Mouse (Mus musculus): ENCODE data around the gene Strbp. TPM values are rescaled to one million over a fixed set of nuclear protein-coding genes. Genes with fewer than 3 reads are reported as not detected.

Strbp gene
- total and polyA plus RNA-seq, 2 experiments from 2014 or later = 49.6 to 102 TPM

DNA sequence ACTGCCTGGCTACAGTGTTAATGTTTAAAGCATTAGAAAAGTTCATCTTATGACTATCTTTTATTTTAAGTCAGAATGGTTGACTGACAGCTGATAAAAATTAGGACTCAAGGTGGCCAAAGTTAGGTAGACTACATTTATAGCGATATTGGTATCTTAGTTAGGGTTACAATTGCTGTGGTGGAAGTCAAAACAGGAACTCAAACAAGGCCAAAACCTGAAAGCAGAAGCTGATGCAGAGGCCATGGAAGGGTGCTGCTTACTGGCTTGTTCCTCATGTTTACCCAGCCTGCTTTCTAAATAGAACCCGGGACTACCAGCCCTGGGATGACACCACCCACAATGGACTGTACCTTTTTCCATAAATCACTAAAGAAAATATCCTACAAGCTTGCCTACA lies 219.5 kb downstream of the Strbp start:
- Histone ChIP-seq H3K4me3 (ENCODE audit: low read length) (no peak overlapping the region), H3K4me1 (ENCODE audit: insufficient read depth, low read length) (no peaks in the 10 kb centered on the region), H3K36me3 (ENCODE audit: insufficient read depth, low read length) (peaks cover 16% of the 10 kb centered on the region), H3K27me3 (ENCODE audit: insufficient read depth, low read length) (no peaks in the 10 kb centered on the region), H3K9ac (replicated peaks; ENCODE audit: low read length) (no peak overlapping the region), H3K4me2 (ENCODE audit: low read depth, low read length) (no peak overlapping the region), H3K9me3 (ENCODE audit: low read length) (no peaks in the 10 kb centered on the region), H3K27ac (no peak overlapping the region)
- TF ChIP-seq CTCF (IDR thresholded peaks at IDR 0.05; ENCODE audit: low read depth) = no peak
- ATAC-seq (no peak), DNase-seq (ENCODE audit: low spot score) (no peak)
- 84% methylated on average over 2 of the region's 2 CpGs for WGBS

DNA sequence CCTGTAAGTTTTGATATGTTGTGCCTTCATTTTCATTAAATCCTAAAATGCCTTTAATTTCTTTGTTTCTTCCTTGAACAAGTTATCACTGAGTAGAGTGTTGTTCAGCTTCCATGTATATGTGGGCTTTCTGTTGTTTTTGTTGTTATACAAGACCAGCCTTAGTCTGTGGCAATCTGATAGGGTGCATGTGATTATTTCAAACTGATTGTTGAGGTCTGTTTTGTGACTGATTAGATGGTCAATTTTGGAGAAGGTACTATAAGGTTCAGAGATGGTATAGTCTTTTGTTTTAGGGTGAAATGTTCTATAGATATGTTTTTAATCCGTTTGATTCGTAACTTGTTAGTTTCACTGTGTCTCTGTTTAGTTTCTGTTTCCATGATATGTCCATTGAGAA lies 223.6 kb downstream of the Strbp start:
- peaks cover 17% of the 10 kb centered on the region for H3K36me3 ChIP-seq (ENCODE audit: insufficient read depth, low read length)

DNA sequence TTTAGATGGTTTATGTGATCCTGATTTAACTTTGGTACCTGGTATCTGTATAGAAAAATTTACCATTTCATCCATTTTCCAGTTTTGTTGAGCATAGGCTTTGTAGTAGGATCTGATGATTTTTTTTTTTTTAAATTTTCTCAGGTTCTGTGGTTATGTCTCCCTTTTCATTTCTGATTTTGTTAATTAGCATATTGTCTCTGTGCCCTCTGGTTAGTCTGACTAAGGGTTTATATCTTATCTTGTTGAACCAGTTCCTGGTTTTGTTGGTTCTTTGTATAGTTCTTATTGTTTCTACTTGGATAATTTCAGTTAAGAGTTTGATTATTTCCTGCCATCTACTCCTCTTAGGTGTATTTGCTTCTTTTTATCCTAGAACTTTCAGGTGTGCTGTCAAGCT lies 224.1 kb downstream of the Strbp start:
- ATAC-seq = no peak
- Histone ChIP-seq H3K9me3 (ENCODE audit: low read length) (no peaks in the 10 kb centered on the region), H3K36me3 (ENCODE audit: insufficient read depth, low read length) (peaks cover 17% of the 10 kb centered on the region), H3K27me3 (ENCODE audit: insufficient read depth, low read length) (no peaks in the 10 kb centered on the region), H3K27ac (no peak overlapping the region), H3K9ac (replicated peaks; ENCODE audit: low read length) (no peak overlapping the region), H3K4me3 (ENCODE audit: low read length) (no peak overlapping the region), H3K4me1 (ENCODE audit: insufficient read depth, low read length) (no peaks in the 10 kb centered on the region), H3K4me2 (ENCODE audit: low read depth, low read length) (no peak overlapping the region)
- no peak for DNase-seq (ENCODE audit: low spot score)
- no peak for TF ChIP-seq CTCF (IDR thresholded peaks at IDR 0.05; ENCODE audit: low read depth)

More for the DNA sequence above, 223.6 kb downstream of the Strbp start:
- Histone ChIP-seq H3K9ac (replicated peaks; ENCODE audit: low read length) (no peak overlapping the region), H3K4me1 (ENCODE audit: insufficient read depth, low read length) (no peaks in the 10 kb centered on the region), H3K9me3 (ENCODE audit: low read length) (no peaks in the 10 kb centered on the region), H3K27ac (no peak overlapping the region), H3K27me3 (ENCODE audit: insufficient read depth, low read length) (no peaks in the 10 kb centered on the region), H3K4me2 (ENCODE audit: low read depth, low read length) (no peak overlapping the region), H3K4me3 (ENCODE audit: low read length) (no peak overlapping the region)
- TF ChIP-seq CTCF (IDR thresholded peaks at IDR 0.05; ENCODE audit: low read depth) = no peak
- ATAC-seq = no peak
- 95% methylated on average over 2 of the region's 2 CpGs for WGBS
- DNase-seq (ENCODE audit: low spot score) = no peak

DNA sequence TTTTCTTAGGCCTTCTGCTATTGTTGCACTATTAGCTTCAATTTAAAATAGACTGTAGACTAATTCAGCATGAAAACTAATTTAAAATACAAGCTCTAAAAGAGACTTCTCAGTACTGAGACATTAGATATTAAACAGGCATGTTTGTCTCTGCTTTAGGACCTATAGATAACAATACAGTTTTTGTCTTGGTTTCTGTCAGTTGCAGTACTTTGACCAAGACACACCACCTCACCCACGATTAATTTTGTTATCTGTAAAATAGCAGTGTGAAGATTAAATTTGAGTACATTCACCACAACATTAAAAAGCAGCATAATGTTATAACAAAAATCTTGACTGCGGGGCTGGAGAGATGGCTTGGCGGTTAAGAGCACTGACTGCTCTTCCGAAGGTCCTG lies 237.4 kb downstream of the Strbp start:
- Histone ChIP-seq H3K36me3 (ENCODE audit: insufficient read depth, low read length) (no peaks in the 10 kb centered on the region; the same call in 1 of the 2 replicates), H3K27ac (no peak overlapping the region), H3K4me2 (ENCODE audit: low read depth, low read length) (no peak overlapping the region), H3K9me3 (ENCODE audit: low read length) (no peaks in the 10 kb centered on the region), H3K27me3 (ENCODE audit: insufficient read depth, low read length) (no peaks in the 10 kb centered on the region), H3K4me3 (ENCODE audit: low read length) (no peak overlapping the region), H3K9ac (replicated peaks; ENCODE audit: low read length) (no peak overlapping the region), H3K4me1 (ENCODE audit: insufficient read depth, low read length) (no peaks in the 10 kb centered on the region)
- TF ChIP-seq CTCF (IDR thresholded peaks at IDR 0.05; ENCODE audit: low read depth) = no peak
- no peak for ATAC-seq
- no peak for DNase-seq (ENCODE audit: low spot score)
- WGBS = 92% methylated on average over 4 of the region's 4 CpGs

DNA sequence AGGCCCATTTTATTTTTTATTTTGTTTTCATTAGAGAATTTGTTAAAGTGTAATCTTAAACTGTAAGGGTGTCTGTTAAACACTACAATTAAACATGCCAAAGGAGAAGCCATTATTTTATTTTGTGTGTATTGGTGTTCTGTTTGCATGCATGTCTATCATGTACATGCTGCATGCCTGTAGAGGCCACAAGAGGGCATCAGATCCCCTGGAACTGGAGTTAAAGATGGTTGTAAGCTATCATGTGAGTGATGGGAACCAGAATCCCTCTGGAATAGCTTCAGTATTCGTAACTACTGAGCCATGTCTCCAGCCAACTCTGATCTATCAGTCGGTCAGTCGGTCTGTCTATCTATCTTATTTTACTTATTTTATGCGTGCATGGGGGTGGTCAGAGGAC lies 243.0 kb downstream of the Strbp start:
- peak; percentile 20; the same call in 1 of the 2 replicates for TF ChIP-seq CTCF (IDR thresholded peaks at IDR 0.05; ENCODE audit: low read depth)

DNA sequence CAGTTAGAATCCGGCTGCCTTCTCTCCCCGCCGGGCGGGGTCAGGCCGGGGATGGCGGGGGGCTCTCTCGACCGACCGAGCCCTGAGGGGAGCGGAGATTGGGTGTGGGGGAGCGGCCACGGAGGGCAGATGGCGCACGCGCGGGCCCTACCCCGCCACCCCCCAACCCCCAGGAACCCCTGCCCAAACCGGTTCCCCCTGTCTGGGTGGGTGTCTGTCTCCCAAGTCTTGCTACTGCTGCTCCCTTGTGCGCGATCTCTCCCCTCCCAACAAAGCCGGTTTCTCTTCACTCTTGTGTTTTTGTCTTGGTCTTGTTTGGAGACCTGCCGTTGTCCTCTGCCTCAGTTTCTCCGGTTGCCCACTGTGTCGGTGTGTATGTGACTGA lies 251.3 kb downstream of the Strbp start:
- Histone ChIP-seq H3K4me2 (ENCODE audit: low read depth, low read length) (peak overlapping the region; percentile 66), H3K36me3 (ENCODE audit: insufficient read depth, low read length) (no peaks in the 10 kb centered on the region), H3K27ac (peak overlapping the region; percentile 91), H3K9me3 (ENCODE audit: low read length) (no peaks in the 10 kb centered on the region), H3K4me1 (ENCODE audit: insufficient read depth, low read length) (peaks cover 3% of the 10 kb centered on the region; the same call in 1 of the 2 replicates), H3K27me3 (ENCODE audit: insufficient read depth, low read length) (no peaks in the 10 kb centered on the region), H3K4me3 (ENCODE audit: low read length) (peak overlapping the region; percentile 93), H3K9ac (replicated peaks; ENCODE audit: low read length) (peak overlapping the region; percentile 94)
- under 1% methylated on average over 14 of the region's 24 CpGs for WGBS
- ATAC-seq = peak; percentile 91
- TF ChIP-seq CTCF (IDR thresholded peaks at IDR 0.05; ENCODE audit: low read depth) = no peak
- DNase-seq (ENCODE audit: low spot score) = peak; percentile 12

More for the DNA sequence above, 243.0 kb downstream of the Strbp start:
- H3K36me3 ChIP-seq (ENCODE audit: insufficient read depth, low read length) = no peaks in the 10 kb centered on the region
- DNase-seq (ENCODE audit: low spot score) (no peak), ATAC-seq (no peak)
- no peak overlapping the region for H3K9ac ChIP-seq (replicated peaks; ENCODE audit: low read length)
- 96% methylated on average over 4 of the region's 4 CpGs for WGBS
- no peaks in the 10 kb centered on the region for H3K27me3 ChIP-seq (ENCODE audit: insufficient read depth, low read length)
- no peak overlapping the region for H3K4me3 ChIP-seq (ENCODE audit: low read length)
- no peaks in the 10 kb centered on the region for H3K9me3 ChIP-seq (ENCODE audit: low read length)
- H3K27ac ChIP-seq = no peak overlapping the region
- no peak overlapping the region for H3K4me2 ChIP-seq (ENCODE audit: low read depth, low read length)
- no peaks in the 10 kb centered on the region for H3K4me1 ChIP-seq (ENCODE audit: insufficient read depth, low read length)

DNA sequence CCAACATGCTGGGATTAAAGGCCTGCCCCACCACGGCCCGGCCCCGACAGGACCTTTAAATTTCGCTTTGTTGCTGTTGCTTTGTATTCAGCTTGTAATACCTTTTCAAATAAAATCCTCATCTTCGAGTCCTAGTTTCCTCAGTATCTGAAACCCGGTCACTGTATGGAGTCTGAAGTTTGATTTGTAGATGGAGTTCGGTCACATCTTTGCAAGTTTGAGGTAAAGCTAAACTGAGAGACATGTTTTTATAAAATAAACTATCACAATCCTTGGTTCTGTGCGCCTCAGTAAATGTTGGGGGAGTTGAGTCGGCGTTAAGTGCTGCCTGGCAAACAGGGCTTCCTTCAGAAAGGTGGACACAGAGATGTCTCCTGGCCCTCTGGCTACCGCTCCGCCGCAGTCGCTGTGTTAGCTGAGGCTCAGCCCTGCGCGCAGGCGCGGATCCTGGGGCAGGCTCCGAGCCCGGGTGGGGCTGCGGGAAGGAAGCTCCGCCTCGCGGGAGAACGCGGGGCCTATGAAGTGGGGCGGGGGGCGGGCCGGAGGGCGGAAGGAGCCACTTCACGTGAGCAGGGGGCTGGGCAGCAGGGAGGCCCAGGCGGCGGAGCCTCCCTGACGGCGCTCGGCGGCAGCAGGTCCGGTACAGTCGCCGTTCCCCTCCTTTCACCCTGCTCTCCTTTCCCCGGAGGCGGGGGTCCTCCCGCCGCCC lies 251.8 kb downstream of the Strbp start:
- Histone ChIP-seq H3K9me3 (ENCODE audit: low read length) (no peaks in the 10 kb centered on the region), H3K36me3 (ENCODE audit: insufficient read depth, low read length) (no peaks in the 10 kb centered on the region), H3K27me3 (ENCODE audit: insufficient read depth, low read length) (no peaks in the 10 kb centered on the region), H3K4me2 (ENCODE audit: low read depth, low read length) (peak overlapping the region; percentile 66), H3K4me3 (ENCODE audit: low read length) (peak overlapping the region; percentile 93), H3K4me1 (ENCODE audit: insufficient read depth, low read length) (peaks cover 3% of the 10 kb centered on the region; the same call in 1 of the 2 replicates), H3K9ac (replicated peaks; ENCODE audit: low read length) (peak overlapping the region; percentile 94), H3K27ac (peak overlapping the region; percentile 91)
- 8% methylated on average over 41 of the region's 44 CpGs for WGBS
- DNase-seq (ENCODE audit: low spot score) (peak; percentile 98), ATAC-seq (peak; percentile 98)
- TF ChIP-seq CTCF (IDR thresholded peaks at IDR 0.05; ENCODE audit: low read depth) = no peak
